Mouse (Mus musculus): ENCODE data around the gene Mras.

DNA sequence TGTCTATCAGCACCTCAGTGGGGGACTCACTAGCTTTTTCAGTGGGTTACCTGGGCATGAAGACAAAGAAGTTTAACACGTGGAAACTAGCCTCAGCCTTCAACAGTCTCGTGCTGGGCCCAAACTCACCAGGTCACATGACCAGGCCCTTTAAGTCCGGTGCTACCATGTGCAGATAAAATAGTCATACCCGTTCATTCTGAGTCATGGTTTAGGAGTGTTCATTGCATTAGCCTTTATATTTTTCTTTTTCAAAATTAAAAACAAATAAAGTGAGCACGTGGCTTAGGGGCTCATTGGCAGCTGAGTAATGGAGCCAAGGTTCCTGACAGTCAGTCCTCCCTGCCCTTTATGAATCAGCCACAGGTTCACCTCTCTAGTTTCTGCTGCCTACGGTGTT, 6.4 kb downstream of the Mras start:
- TF ChIP-seq CTCF (IDR thresholded peaks at IDR 0.05; ENCODE audit: low read depth, low read length), result no peak
- TF ChIP-seq POLR2A (IDR thresholded peaks at IDR 0.05; ENCODE audit: insufficient read depth, low read length), result no peak
- no peak for TF ChIP-seq EP300 (IDR thresholded peaks at IDR 0.05; ENCODE audit: insufficient read depth, low read depth, low read length)

Data from ES-Bruce4 (cell line).